Mouse (Mus musculus): Measurements from ENCODE around the gene Pcbd2. TPM values are rescaled to one million over a fixed set of nuclear protein-coding genes. Genes with fewer than 3 reads are reported as not detected.
A peak's percentile ranks its signal among the peaks of the same experiment; 100 is the strongest.

Pcbd2 gene
- total RNA-seq, 2 experiments from 2014 or later: 20.9 to 24.0 TPM

- intact Hi-C loops (cut with DNase I): no loop called here
- DNase-seq (ENCODE audit: extremely low spot score in 1 of 2, low spot score in 2 of 2): peak; percentile 88 to 92
- H3K27ac ChIP-seq: peak within 1 kb of the TSS; percentile 97
- TF ChIP-seq CTCF (IDR thresholded peaks at IDR 0.05): no peak
- H3K4me3 ChIP-seq: peak within 1 kb of the TSS; percentile 75
Observed at GRCm38 (mm10) chr13:55714501-55715166, 12.5 kb upstream of the Pcbd2 start, which contains the start of gene Txndc15. TSS of gene Txndc15 (plus strand) at chr13:55714650.

DNA sequence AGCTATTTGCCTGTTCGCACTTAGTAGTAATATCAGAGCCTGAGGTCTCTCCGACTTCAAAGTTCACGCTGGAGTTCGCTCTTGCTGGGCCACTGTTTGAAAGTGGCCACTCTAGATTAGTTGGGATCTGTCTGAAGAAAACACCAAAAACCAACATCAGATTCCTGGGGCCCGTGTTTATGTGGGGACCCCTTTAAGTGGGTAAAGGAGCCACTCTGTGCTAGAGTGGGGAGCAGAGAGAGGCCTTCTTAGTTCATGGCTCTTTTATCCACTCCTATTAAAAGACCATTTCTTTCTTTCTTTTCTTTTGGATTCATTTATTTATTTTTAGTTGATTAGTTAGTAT is 12.0 kb upstream of the Pcbd2 start:
- H3K4me3 ChIP-seq: peak overlapping the region; percentile 75
- TF ChIP-seq CTCF (IDR thresholded peaks at IDR 0.05): no peak
- peak overlapping the region; percentile 97 for H3K27ac ChIP-seq
- intact Hi-C loops (cut with DNase I): no loop called here
- no peak for DNase-seq (ENCODE audit: extremely low spot score in 1 of 2, low spot score in 2 of 2)

- intact Hi-C loops (cut with DNase I): no loop called here
- Histone ChIP-seq H3K4me3 (peak overlapping the region; percentile 75; the same call in 1 of the 2 replicates), H3K27ac (no peak overlapping the region)
- TF ChIP-seq CTCF (IDR thresholded peaks at IDR 0.05): no peak
- no peak for DNase-seq (ENCODE audit: extremely low spot score in 1 of 2, low spot score in 2 of 2)
Observed at GRCm38 (mm10) chr13:55715908-55716510, 11.2 kb upstream of the Pcbd2 start.

DNA sequence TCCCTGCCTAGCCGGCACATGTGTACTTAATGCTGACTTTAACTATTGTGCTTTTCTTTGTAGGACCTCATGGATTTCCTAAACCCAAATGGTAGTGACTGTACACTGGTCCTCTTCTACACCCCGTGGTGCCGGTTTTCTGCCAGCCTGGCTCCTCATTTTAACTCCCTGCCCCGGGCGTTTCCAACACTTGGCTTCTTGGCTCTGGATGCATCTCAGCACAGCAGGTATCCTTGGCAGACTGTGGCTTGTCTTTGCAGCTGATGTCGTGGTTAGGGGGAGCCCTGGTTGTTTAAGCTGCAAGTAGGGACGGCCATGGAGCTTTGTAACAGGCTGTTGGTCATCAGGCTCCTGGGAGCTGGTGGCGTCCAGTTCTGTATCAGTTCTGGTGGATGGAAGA is 5.7 kb upstream of the Pcbd2 start:
- intact Hi-C loops (cut with DNase I): no loop called here

GRCm38 (mm10) chr13:55721995-55722394 is 5.2 kb upstream of the Pcbd2 start:
- Histone ChIP-seq H3K4me3 (no peak overlapping the region), H3K27ac (peak overlapping the region; percentile 47)
- TF ChIP-seq CTCF (IDR thresholded peaks at IDR 0.05): no peak
- DNase-seq (ENCODE audit: extremely low spot score in 1 of 2, low spot score in 2 of 2): no peak
- intact Hi-C loops (cut with DNase I): no loop called here

More for the DNA sequence above, 5.7 kb upstream of the Pcbd2 start:
- H3K4me3 ChIP-seq: no peak overlapping the region
- no peak for DNase-seq (ENCODE audit: extremely low spot score in 1 of 2, low spot score in 2 of 2)
- no peak for TF ChIP-seq CTCF (IDR thresholded peaks at IDR 0.05)
- peak overlapping the region; percentile 47 for H3K27ac ChIP-seq

- Histone ChIP-seq H3K27ac (peak overlapping the region; percentile 92), H3K4me3 (peak overlapping the region; percentile 72)
- no peak for DNase-seq (ENCODE audit: extremely low spot score in 1 of 2, low spot score in 2 of 2)
- intact Hi-C loops (cut with DNase I): loop anchor here (5.0 kb wide), 2 partner anchors 84 to 104 kb away; partner anchors contain the start of gene Caml
- peak; percentile 45 for TF ChIP-seq CTCF (IDR thresholded peaks at IDR 0.05)
Observed at GRCm38 (mm10) chr13:55726598-55727119, 509 bp upstream of the Pcbd2 start.

- Histone ChIP-seq H3K27ac (peak overlapping the region; percentile 92), H3K4me3 (peak overlapping the region; percentile 72)
- DNase-seq (ENCODE audit: extremely low spot score in 1 of 2, low spot score in 2 of 2): peak; percentile 43 to 54
- intact Hi-C loops (cut with DNase I): loop anchor here (1.0 to 5.0 kb wide), 4 partner anchors 35 to 127 kb away; partner anchors contain the start of genes B230219D22Rik and Caml
- peak; percentile 71 for TF ChIP-seq CTCF (IDR thresholded peaks at IDR 0.05)
Observed at GRCm38 (mm10) chr13:55727839-55728238, 671 bp downstream of the Pcbd2 start.

GRCm38 (mm10) chr13:55730716-55731115 is 3.5 kb downstream of the Pcbd2 start:
- Histone ChIP-seq H3K4me3 (no peak overlapping the region), H3K27ac (no peak overlapping the region)
- intact Hi-C loops (cut with DNase I): no loop called here
- no peak for DNase-seq (ENCODE audit: extremely low spot score in 1 of 2, low spot score in 2 of 2)
- no peak for TF ChIP-seq CTCF (IDR thresholded peaks at IDR 0.05)

- H3K27ac ChIP-seq: no peak overlapping the region
- intact Hi-C loops (cut with DNase I): no loop called here
- DNase-seq (ENCODE audit: extremely low spot score in 1 of 2, low spot score in 2 of 2): no peak
- no peak for TF ChIP-seq CTCF (IDR thresholded peaks at IDR 0.05)
- H3K4me3 ChIP-seq: no peak overlapping the region
Observed at GRCm38 (mm10) chr13:55732121-55732520, 5.0 kb downstream of the Pcbd2 start.

DNA sequence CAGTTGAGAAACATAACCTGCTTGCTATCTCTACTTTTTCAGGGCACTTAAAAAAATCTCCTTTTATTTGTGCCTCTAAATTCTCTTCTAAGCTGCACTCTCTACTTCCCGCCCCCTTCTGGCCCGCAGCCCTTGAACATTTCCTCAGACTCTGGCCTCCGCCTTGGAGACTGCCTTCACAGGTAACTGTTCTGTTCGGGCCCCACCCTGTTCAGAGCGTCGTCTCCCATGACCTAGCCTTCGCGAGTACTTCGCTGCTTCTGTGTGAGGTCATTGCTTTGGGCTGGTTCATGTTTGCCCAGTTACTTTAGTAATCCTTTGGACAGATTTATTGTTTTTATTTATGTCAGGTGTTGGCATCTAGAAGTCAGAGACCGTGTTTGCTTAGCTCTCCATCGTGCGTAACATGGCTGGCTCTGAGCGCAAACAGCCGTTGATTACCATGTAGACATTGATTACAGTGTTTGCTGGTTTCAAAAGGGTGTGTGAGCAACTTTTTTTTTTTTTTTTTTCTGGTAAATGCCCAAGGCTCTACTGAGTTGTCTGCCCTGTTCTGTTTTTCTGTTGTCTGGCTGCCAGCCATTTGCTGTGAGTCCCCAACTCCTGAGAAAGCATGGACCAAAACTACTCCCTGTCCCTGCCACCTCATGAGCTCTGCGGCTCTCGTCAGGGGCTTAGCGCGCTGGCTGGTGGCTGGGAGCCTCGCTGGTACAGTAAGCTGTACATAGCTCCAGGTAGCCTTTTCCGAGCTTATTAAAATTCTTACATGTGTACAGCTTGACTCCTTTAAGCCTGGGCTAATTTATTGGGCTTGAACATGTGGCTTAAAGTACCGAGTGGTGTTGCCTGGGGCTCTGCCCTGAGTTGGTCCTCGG is 6.7 kb downstream of the Pcbd2 start:
- no peak for TF ChIP-seq CTCF (IDR thresholded peaks at IDR 0.05)

DNA sequence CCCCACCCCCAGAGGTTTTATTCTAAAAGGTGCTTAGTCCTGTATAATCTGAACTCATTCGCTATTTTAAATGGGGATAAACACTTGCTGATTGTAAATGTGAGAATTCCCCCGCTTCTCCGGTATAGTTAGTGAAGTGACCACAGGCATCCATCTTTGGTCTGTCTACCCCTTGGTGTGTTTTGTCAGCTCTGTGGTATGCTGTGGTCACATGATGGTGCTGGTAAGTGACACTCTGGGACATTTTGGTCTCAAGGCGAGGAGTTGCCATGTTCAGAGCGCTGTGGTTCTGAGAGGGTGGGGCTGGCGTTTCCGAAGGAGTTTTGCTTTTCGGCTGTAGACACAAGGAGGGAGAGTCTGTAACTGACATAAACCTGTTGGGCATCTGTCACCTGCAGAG is 10.7 kb downstream of the Pcbd2 start:
- DNase-seq (ENCODE audit: extremely low spot score in 1 of 2, low spot score in 2 of 2): no peak
- H3K27ac ChIP-seq: no peak overlapping the region
- no peak for TF ChIP-seq CTCF (IDR thresholded peaks at IDR 0.05)
- intact Hi-C loops (cut with DNase I): no loop called here
- no peak overlapping the region for H3K4me3 ChIP-seq

More for the DNA sequence above, 6.7 kb downstream of the Pcbd2 start:
- intact Hi-C loops (cut with DNase I): no loop called here
- Histone ChIP-seq H3K4me3 (no peak overlapping the region), H3K27ac (no peak overlapping the region)
- no peak for DNase-seq (ENCODE audit: extremely low spot score in 1 of 2, low spot score in 2 of 2)

All from left cerebral cortex, adult 2 months (tissue).